Mouse (Mus musculus) liver, embryonic 11.5 days (tissue): ENCODE data around the gene Klhl26. TPM values are rescaled to one million over a fixed set of nuclear protein-coding genes. Genes with fewer than 3 reads are reported as not detected.

Experiments used
- ATAC-seq: fragments of 200-750 bp; cut with Nextera tagmentation; replicated peaks from 2 replicates; pipeline ENCODE4 v1.8.0; 2017; ENCODE audit warnings: moderate number of reproducible peaks, mild to moderate bottlenecking, moderate TSS enrichment, moderate library complexity; ENCODE audit not compliant: low FRiP score
- DNase-seq: peaks from one replicate; pipeline ENCODE4 v3.0.0-alpha.2; 2017; ENCODE audit warnings: low spot score
- H3K27ac ChIP-seq: fragments of 300-500 bp; sonication (generic); 2 replicates; pipeline ENCODE4 v1.5.1; 2014; ENCODE audit warnings: mild to moderate bottlenecking, low read depth, low read length, control low read depth
- H3K27me3 ChIP-seq: fragments of 300-500 bp; sonication (generic); replicated peaks from 2 replicates; pipeline ENCODE4 v1.6.1; 2014; ENCODE audit warnings: low read length, mixed read lengths; ENCODE audit not compliant: control insufficient read depth, insufficient read depth
- H3K36me3 ChIP-seq: fragments of 300-500 bp; sonication (generic); 2 replicates; pipeline ENCODE4 v1.6.1; 2014; ENCODE audit warnings: mild to moderate bottlenecking, low read length, moderate library complexity, mixed read lengths; ENCODE audit not compliant: control insufficient read depth, insufficient read depth
- H3K4me1 ChIP-seq: fragments of 300-500 bp; sonication (generic); replicated peaks from 2 replicates; pipeline ENCODE4 v1.6.1; 2014; ENCODE audit warnings: low read length, mixed read lengths; ENCODE audit not compliant: control insufficient read depth, insufficient read depth
- H3K4me2 ChIP-seq: fragments of 300-500 bp; sonication (generic); 2 replicates; pipeline ENCODE4 v1.6.1; 2014; ENCODE audit warnings: mild to moderate bottlenecking, control low read depth, moderate library complexity
- H3K4me3 ChIP-seq: fragments of 300-500 bp; sonication (generic); 2 replicates; pipeline ENCODE4 v1.5.1; 2014; ENCODE audit warnings: low read depth, low read length, control low read depth
- H3K9ac ChIP-seq: fragments of 300-500 bp; sonication (generic); 2 replicates; pipeline ENCODE4 v1.6.1; 2014; ENCODE audit warnings: low read depth, low read length, control low read depth
- H3K9me3 ChIP-seq: fragments of 300-500 bp; sonication (generic); 2 replicates; pipeline ENCODE4 v1.6.1; 2016; ENCODE audit warnings: low read length, inconsistent platforms, mixed read lengths; ENCODE audit not compliant: control insufficient read depth
- WGBS: fragments of 180-500 bp; shearing (Covaris S2); extraction: QIAGEN DNeasy Blood & Tissue Kit; methylation state at CpG from one replicate; pipeline ENCODE4 v1.1.7; 2014; 5-methylcytosine and 5-hydroxymethylcytosine counted together
- polyA plus RNA-seq: library from polyadenylated mRNA; unstranded; fragments of >200 nt; fragmentation: Nextera tagmentation; extraction: Ambion mirVana; gene quantifications from 2 replicates; pipeline ENCODE4 v1.2.1, GENCODE M21; 2014

Gene Klhl26
- polyA plus RNA-seq, 1 experiment from 2014 or later, result 13.0 TPM

DNA sequence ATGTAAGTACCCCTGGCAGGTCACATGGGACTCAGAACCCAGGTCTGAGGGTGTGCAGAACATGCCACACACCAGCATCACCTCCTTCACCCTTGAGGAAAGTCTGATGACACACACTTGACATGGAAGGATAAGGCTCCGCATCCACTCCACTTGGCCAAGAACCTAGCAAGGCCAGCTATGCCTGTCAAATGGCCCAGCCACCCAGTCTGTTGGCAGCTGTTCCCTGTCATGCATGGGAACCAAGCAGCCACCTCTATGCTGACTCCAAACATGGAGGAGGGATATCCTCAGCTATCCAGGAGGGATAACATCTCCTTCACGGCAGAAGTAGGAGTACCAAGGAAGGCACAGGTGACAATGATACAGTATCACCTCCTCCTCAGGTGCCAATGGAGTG lies 38.3 kb downstream of the Klhl26 start:
- Histone ChIP-seq H3K4me2 (peak overlapping the region; percentile 90), H3K27ac (no peak overlapping the region), H3K36me3 (no peaks in the 10 kb centered on the region), H3K9ac (peak overlapping the region; percentile 60; the same call in 1 of the 2 replicates), H3K4me1 (peaks cover 6% of the 10 kb centered on the region), H3K27me3 (no peaks in the 10 kb centered on the region), H3K4me3 (peak overlapping the region; percentile 70), H3K9me3 (no peaks in the 10 kb centered on the region)
- no peak for ATAC-seq
- 83% methylated on average over 2 of the region's 2 CpGs for WGBS
- DNase-seq, result no peak

DNA sequence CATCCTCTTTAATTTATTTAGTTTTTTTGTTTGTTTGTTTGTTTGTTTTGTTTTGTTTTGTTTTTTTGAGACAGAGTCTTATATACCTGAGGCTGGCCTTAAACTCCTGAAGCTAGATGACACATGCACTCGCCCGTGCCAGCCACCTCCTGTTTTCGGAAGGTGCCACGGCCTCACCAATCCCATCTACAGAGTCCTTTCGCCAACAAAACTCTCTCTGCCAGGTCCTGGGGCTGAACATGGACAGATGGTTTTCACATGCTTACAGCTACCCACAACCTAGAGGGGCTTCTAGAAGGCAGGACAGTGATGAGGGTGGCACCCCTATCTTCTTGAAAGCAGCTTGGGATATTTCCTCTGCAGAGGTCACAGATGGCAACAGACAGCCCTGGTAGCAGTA lies 41.6 kb downstream of the Klhl26 start:
- H3K4me3 ChIP-seq, result no peak overlapping the region
- no peak overlapping the region for H3K9ac ChIP-seq
- 90% methylated on average over 5 of the region's 5 CpGs for whole genome bisulfite sequencing
- peaks cover 9% of the 10 kb centered on the region for H3K4me1 ChIP-seq
- no peak overlapping the region for H3K4me2 ChIP-seq
- ATAC-seq (no peak), DNase-seq (no peak)
- no peaks in the 10 kb centered on the region for H3K27me3 ChIP-seq
- no peaks in the 10 kb centered on the region for H3K9me3 ChIP-seq
- no peak overlapping the region for H3K27ac ChIP-seq
- no peaks in the 10 kb centered on the region for H3K36me3 ChIP-seq

DNA sequence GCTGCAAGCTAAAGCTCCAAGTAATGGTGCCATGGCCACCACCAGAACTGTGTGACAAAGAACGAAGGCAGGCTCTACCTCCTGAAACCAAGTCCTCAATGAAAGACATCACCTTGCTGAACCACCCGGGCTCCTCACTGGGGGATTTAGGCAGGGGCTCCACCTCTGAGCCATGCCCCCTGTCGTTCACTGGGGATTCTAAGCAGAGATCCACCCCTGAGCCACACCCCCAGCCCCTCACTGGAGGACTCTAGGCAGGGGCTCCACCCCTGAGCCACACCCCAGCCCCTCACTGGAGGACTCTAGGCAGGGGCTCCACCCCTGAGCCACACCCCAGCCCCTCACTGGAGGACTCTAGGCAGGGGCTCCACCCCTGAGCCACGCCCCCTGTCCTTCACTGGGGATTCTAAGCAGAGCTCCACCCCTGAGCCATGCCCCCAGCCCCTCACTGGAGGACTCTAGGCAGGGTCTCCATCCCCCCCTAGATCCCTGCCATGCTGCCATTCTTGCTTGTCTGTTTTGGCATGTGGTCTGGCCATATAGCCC lies 43.7 kb downstream of the Klhl26 start:
- H3K4me2 ChIP-seq, result no peak overlapping the region
- no peak overlapping the region for H3K27ac ChIP-seq
- H3K27me3 ChIP-seq, result no peaks in the 10 kb centered on the region
- no peak overlapping the region for H3K4me3 ChIP-seq
- 0 out of 2 replicates have a peak, but pooled peaks cover 3% of the 10 kb centered on the region for H3K4me1 ChIP-seq
- WGBS, result 46% methylated on average over 4 of the region's 4 CpGs
- no peak for DNase-seq
- no peaks in the 10 kb centered on the region for H3K9me3 ChIP-seq
- ATAC-seq, result peak; percentile 60
- no peak overlapping the region for H3K9ac ChIP-seq
- H3K36me3 ChIP-seq, result no peaks in the 10 kb centered on the region

DNA sequence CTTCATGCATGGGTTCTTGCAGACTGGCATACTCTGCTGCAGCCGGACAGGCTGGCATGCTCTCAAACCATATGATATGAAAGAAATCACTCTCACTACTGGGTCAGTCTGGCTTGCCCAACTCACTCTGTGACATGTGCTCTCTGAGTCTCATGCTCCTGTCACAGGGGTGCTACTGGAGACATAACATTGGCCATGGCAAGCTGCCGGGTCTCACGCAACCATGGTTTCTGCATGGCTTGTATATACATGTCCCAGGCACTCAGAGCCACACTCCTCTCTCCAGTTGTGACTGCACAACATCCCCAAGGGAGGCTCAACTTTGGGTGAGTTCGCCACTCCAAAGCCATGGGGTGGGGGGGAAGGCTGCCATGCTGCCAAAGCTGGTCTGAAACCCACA lies 45.6 kb downstream of the Klhl26 start:
- H3K4me1 ChIP-seq, result peaks cover 13% of the 10 kb centered on the region; the same call in 1 of the 2 replicates
- no peak overlapping the region for H3K4me2 ChIP-seq
- ATAC-seq (no peak), DNase-seq (no peak)
- no peaks in the 10 kb centered on the region for H3K36me3 ChIP-seq
- H3K27ac ChIP-seq, result no peak overlapping the region
- H3K9ac ChIP-seq, result no peak overlapping the region
- no peaks in the 10 kb centered on the region for H3K27me3 ChIP-seq
- H3K4me3 ChIP-seq, result no peak overlapping the region
- 91% methylated on average over 4 of the region's 4 CpGs for WGBS
- no peaks in the 10 kb centered on the region for H3K9me3 ChIP-seq

DNA sequence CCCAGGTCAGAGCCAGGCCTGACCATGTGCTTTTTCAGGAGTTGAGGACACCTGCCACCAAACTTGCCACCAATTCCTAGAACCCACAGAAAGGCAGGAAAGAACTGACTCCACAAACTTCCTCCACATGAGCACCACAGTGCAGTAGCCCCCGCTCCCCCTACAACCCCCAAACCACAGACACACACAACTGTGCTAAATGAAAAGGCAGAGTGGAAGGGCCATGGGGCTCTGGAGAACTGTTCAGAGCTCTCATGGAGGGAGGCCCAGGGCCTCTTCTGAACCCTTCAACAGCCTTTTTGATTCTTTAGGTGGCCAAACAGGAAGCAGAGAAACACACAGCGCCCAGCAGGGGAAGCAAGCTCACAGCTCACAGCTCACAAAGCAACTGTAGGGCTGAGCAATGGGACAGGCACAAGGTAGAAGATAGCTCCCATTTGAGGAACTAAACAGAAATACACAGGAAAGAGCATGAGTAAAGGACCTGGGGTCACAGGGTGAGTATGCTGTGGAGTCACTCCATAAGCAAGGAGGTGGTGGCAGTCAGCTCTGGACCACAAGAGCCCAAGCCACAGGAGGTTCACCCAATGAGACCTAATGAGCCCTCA lies 50.4 kb downstream of the Klhl26 start:
- no peak overlapping the region; the same call in 1 of the 2 replicates for H3K27ac ChIP-seq
- DNase-seq (no peak), ATAC-seq (no peak)
- H3K9ac ChIP-seq, result 0 out of 2 replicates have a peak overlapping the region, but pooled peaks have one; percentile 16
- WGBS, result 71% methylated on average over 2 of the region's 2 CpGs
- no peaks in the 10 kb centered on the region for H3K36me3 ChIP-seq
- no peaks in the 10 kb centered on the region for H3K9me3 ChIP-seq
- no peaks in the 10 kb centered on the region for H3K27me3 ChIP-seq
- no peak overlapping the region for H3K4me3 ChIP-seq
- no peak overlapping the region; the same call in 1 of the 2 replicates for H3K4me2 ChIP-seq
- peaks cover 36% of the 10 kb centered on the region for H3K4me1 ChIP-seq

DNA sequence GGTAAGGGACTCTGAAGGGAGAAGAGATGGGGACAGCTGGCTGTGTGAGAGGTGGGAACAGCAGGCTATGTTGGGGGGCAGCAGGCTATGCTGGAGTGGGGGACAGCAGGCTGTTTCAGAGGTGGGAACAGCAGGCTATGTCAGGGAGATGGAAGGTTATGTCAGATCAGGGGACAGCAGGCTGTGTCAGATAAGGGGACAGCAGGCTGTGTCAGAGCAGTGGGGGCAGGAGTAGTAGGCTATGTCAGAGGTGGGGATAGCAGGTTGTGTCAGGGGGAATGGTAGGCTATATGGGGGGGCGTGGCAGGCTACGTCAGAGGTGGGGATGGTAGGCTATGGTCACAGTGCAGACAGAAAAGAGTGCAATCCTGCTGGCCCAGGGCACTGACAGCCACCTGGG lies 54.0 kb downstream of the Klhl26 start:
- H3K27me3 ChIP-seq, result no peaks in the 10 kb centered on the region
- ATAC-seq (peak; percentile 90), DNase-seq (no peak)
- H3K4me1 ChIP-seq, result peaks cover 70% of the 10 kb centered on the region
- peak overlapping the region; percentile 10; the same call in 1 of the 2 replicates for H3K9ac ChIP-seq
- no peak overlapping the region for H3K4me3 ChIP-seq
- WGBS, result 49% methylated on average over 2 of the region's 2 CpGs
- H3K4me2 ChIP-seq, result peak overlapping the region; percentile 30; the same call in 1 of the 2 replicates
- no peaks in the 10 kb centered on the region for H3K36me3 ChIP-seq
- no peaks in the 10 kb centered on the region for H3K9me3 ChIP-seq
- peak overlapping the region; percentile 57 for H3K27ac ChIP-seq

DNA sequence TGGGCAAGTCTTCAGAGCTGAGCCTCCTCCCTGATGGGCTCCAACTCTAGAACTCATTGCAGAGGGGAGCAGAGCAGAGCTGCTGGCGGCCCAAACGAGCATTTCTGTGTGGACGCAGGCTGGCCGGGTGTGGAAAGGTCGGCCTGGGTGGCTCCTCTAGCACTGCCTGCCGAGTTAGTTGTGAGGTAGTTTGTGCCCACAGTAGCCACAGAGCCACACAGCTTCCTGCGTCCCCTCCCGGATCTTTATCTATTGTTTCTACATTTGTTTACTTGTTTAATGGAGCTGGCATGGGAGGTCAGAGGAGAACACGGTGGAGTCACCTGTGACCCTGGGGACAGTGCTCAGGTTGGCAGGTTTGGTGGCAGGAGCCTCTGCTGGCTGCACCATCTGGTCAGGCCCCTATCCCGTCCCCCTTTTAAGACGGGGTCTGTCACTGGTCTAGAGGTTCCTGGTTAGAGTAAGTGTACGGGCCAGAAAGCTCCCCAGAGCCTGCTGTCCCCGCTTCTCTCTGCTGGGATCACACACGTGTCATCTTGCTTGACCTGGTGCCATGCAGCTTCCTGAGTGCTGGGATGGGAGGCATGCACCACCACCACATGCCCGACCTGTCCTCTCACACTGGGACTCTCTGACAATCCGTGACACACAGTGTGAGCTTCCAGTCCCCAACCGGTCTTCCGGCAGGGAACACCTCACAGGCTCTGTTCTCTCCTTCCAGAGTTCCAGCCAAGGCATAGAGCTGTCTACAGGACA lies 55.2 kb downstream of the Klhl26 start:
- peak overlapping the region; percentile 10; the same call in 1 of the 2 replicates for H3K4me2 ChIP-seq
- H3K4me1 ChIP-seq, result peaks cover 72% of the 10 kb centered on the region
- 55% methylated on average over 18 of the region's 18 CpGs for WGBS
- H3K9me3 ChIP-seq, result no peaks in the 10 kb centered on the region
- H3K4me3 ChIP-seq, result no peak overlapping the region
- DNase-seq (no peak), ATAC-seq (no peak)
- H3K9ac ChIP-seq, result peak overlapping the region; percentile 42; the same call in 1 of the 2 replicates
- H3K27ac ChIP-seq, result peak overlapping the region; percentile 57
- H3K27me3 ChIP-seq, result no peaks in the 10 kb centered on the region
- H3K36me3 ChIP-seq, result no peaks in the 10 kb centered on the region

DNA sequence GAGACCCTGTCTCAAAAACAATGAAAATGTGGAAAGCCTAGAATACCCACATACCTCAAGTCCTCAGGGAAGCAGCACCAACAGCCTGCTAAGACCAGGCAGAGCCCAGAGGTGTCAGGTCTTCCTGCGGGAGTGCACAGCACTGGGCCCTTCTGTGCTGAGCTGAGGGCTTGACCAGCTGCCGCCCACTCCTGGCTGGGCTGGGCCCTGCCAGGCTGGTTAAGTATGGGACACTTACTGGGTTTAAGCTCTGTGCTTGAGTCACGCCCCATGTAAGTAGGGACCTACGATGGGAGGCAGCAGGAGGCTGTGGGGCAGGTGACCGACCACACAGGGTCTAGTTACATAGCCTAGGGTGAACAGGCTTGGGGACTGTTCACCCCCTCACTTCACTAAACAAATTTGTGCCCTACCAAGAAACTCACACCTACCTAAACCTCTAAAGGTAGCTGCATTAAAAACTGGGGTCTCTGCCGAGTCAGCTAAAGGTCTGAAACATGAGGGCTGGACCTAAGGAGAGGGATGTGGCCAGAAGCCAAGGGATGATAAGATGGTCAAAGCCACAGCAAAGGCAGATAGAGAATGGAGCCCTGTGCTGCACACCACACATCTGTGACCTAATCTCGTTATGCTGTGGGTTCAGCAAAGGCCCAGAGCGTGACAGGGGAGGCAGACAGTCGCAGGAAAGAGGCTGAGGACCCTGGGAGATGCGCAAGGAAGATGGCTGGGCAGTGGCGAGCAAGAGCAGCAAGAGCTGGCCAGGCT lies 56.7 kb downstream of the Klhl26 start:
- Histone ChIP-seq H3K27ac (peak overlapping the region; percentile 65), H3K27me3 (no peaks in the 10 kb centered on the region), H3K36me3 (no peaks in the 10 kb centered on the region), H3K4me1 (peaks cover 78% of the 10 kb centered on the region), H3K4me3 (no peak overlapping the region), H3K4me2 (peak overlapping the region; percentile 24; the same call in 1 of the 2 replicates), H3K9ac (peak overlapping the region; percentile 56), H3K9me3 (no peaks in the 10 kb centered on the region)
- DNase-seq (no peak), ATAC-seq (peak; percentile 46)
- WGBS, result 57% methylated on average over 11 of the region's 11 CpGs
